Mouse (Mus musculus) forebrain, postnatal 0 days (tissue): Measurements from ENCODE around the gene Ankrd13b. TPM values are rescaled to one million over a fixed set of nuclear protein-coding genes. Genes with fewer than 3 reads are reported as not detected.
"Not testable (repeated sequence)": the region's sequence is repeated elsewhere in the genome, so short reads cannot be mapped to it uniquely, and the experiment has no call there.

ENCODE experiments used
- ATAC-seq: fragments of 200-750 bp; cut with Nextera tagmentation; 2 replicates; pipeline ENCODE4 v1.8.0; 2017; ENCODE audit warnings: mild to moderate bottlenecking, moderate library complexity
- DNase-seq: peaks from one replicate; pipeline ENCODE4 v3.0.0-alpha.2; 2015
- H3K27ac ChIP-seq: fragments of 300-500 bp; sonication (generic); 2 replicates; pipeline ENCODE4 v1.5.1; 2014; ENCODE audit warnings: low read depth, mild to moderate bottlenecking, antibody characterized with exemption, low read length, moderate library complexity, mixed read lengths
- H3K27me3 ChIP-seq: fragments of 300-500 bp; sonication (generic); 2 replicates; pipeline ENCODE4 v1.6.1; 2014; ENCODE audit warnings: mild to moderate bottlenecking, low read length, mixed read lengths; ENCODE audit not compliant: insufficient read depth
- H3K36me3 ChIP-seq: fragments of 300-500 bp; sonication (generic); 2 replicates; pipeline ENCODE4 v1.6.1; 2014; ENCODE audit warnings: mild to moderate bottlenecking, moderate library complexity; ENCODE audit not compliant: insufficient read depth
- H3K4me1 ChIP-seq: fragments of 300-500 bp; sonication (generic); 2 replicates; pipeline ENCODE4 v1.6.1; 2014; ENCODE audit warnings: antibody characterized with exemption; ENCODE audit not compliant: insufficient read depth
- H3K4me2 ChIP-seq: fragments of 300-500 bp; sonication (generic); 2 replicates; pipeline ENCODE4 v1.6.1; 2014; ENCODE audit warnings: low read depth, mild to moderate bottlenecking, moderate library complexity
- H3K4me3 ChIP-seq: fragments of 300-500 bp; sonication (generic); 2 replicates; pipeline ENCODE4 v1.5.1; 2014; ENCODE audit warnings: low read depth, low read length, mixed read lengths
- H3K9ac ChIP-seq: fragments of 300-500 bp; sonication (generic); 2 replicates; pipeline ENCODE4 v1.6.1; 2014; ENCODE audit warnings: mild to moderate bottlenecking
- H3K9me3 ChIP-seq: fragments of 300-500 bp; sonication (generic); 2 replicates; pipeline ENCODE4 v1.6.1; 2016; ENCODE audit warnings: low read length
- CTCF ChIP-seq: sonication (generic); IDR thresholded peaks from 2 replicates; pipeline ENCODE4 v1.5.1; 2016; ENCODE audit warnings: antibody characterized with exemption, control low read depth, low read depth
- WGBS: fragments of 180-500 bp; shearing (Covaris S2); extraction: QIAGEN DNeasy Blood & Tissue Kit; methylation state at CpG from one replicate; pipeline ENCODE4 v1.1.7; 2014; 5-methylcytosine and 5-hydroxymethylcytosine counted together
- polyA plus RNA-seq: library from polyadenylated mRNA; unstranded; fragments of >200 nt; fragmentation: Nextera tagmentation; extraction: Ambion mirVana; gene quantifications from 2 replicates; pipeline ENCODE4 v1.2.1, GENCODE M21; 2015
- total RNA-seq: library from RNA; depleted of rRNA; stranded (reverse); fragments of >200 nt; gene quantifications from 2 replicates; pipeline ENCODE4 v1.2.3, GENCODE M21; 2014; rRNA removed

Ankrd13b gene
- total RNA-seq (81.7 and 81.9 TPM in 2 replicates), polyA plus RNA-seq (55.4 and 56.8 TPM in 2 replicates)

GRCm38 (mm10) chr11:77489591-77490235 is at the start of gene Ankrd13b:
Gene Ankrd13b (minus strand): TSS chr11:77489678.
- whole genome bisulfite sequencing, result under 1% methylated on average over 52 of the region's 87 CpGs
- Histone ChIP-seq H3K36me3 (no peaks in the 10 kb centered on the region), H3K27me3 (no peaks in the 10 kb centered on the region), H3K4me1 (peaks cover 46% of the 10 kb centered on the region), H3K27ac (peak within 1 kb of the TSS; percentile 96), H3K9ac (peak within 1 kb of the TSS; percentile 98), H3K4me2 (peak within 1 kb of the TSS; percentile 95), H3K9me3 (no peaks in the 10 kb centered on the region), H3K4me3 (peak within 1 kb of the TSS; percentile 97)
- peak; percentile 50 for ATAC-seq
- peak; percentile 79 for DNase-seq
- no peak for TF ChIP-seq CTCF

- Histone ChIP-seq H3K27ac (no peak overlapping the region), H3K4me2 (no peak overlapping the region), H3K4me1 (no peaks in the 10 kb centered on the region), H3K36me3 (no peaks in the 10 kb centered on the region), H3K4me3 (no peak overlapping the region), H3K27me3 (no peaks in the 10 kb centered on the region), H3K9me3 (no peaks in the 10 kb centered on the region), H3K9ac (no peak overlapping the region)
- TF ChIP-seq CTCF, result no peak
- DNase-seq (no peak), ATAC-seq (no peak)
- WGBS, result 86% methylated on average over 4 of the region's 4 CpGs
Observed at GRCm38 (mm10) chr11:77532202-77532846, 42.8 kb upstream of the Ankrd13b start.

- no peak overlapping the region for H3K9ac ChIP-seq
- no peaks in the 10 kb centered on the region for H3K4me1 ChIP-seq
- H3K9me3 ChIP-seq, result no peaks in the 10 kb centered on the region
- H3K27me3 ChIP-seq, result no peaks in the 10 kb centered on the region
- no peak for TF ChIP-seq CTCF
- H3K36me3 ChIP-seq, result no peaks in the 10 kb centered on the region
- DNase-seq, result no peak
- no peak for ATAC-seq
- H3K4me3 ChIP-seq, result no peak overlapping the region
- H3K27ac ChIP-seq, result no peak overlapping the region
- H3K4me2 ChIP-seq, result no peak overlapping the region
- WGBS, result 89% methylated on average over 2 of the region's 2 CpGs
Observed at GRCm38 (mm10) chr11:77530862-77531261, 41.4 kb upstream of the Ankrd13b start.

GRCm38 (mm10) chr11:77529644-77530043 is 40.2 kb upstream of the Ankrd13b start:
- Histone ChIP-seq H3K36me3 (no peaks in the 10 kb centered on the region), H3K4me2 (no peak overlapping the region), H3K27ac (no peak overlapping the region), H3K9ac (no peak overlapping the region), H3K9me3 (no peaks in the 10 kb centered on the region), H3K27me3 (no peaks in the 10 kb centered on the region), H3K4me1 (no peaks in the 10 kb centered on the region), H3K4me3 (no peak overlapping the region)
- 90% methylated on average over 3 of the region's 3 CpGs for WGBS
- DNase-seq (no peak), ATAC-seq (no peak)
- TF ChIP-seq CTCF, result no peak

- 89% methylated on average over 3 of the region's 3 CpGs for WGBS
- not testable (repeated sequence) for H3K27ac ChIP-seq, H3K4me3 ChIP-seq, DNase-seq, H3K4me1 ChIP-seq, H3K9me3 ChIP-seq, H3K36me3 ChIP-seq, ATAC-seq, H3K4me2 ChIP-seq, H3K27me3 ChIP-seq, H3K9ac ChIP-seq
Observed at GRCm38 (mm10) chr11:77528420-77528819, 38.9 kb upstream of the Ankrd13b start.

- Histone ChIP-seq H3K4me1 (no peaks in the 10 kb centered on the region), H3K27me3 (no peaks in the 10 kb centered on the region), H3K9ac (no peak overlapping the region), H3K4me3 (no peak overlapping the region), H3K27ac (no peak overlapping the region), H3K9me3 (no peaks in the 10 kb centered on the region), H3K4me2 (no peak overlapping the region), H3K36me3 (no peaks in the 10 kb centered on the region)
- TF ChIP-seq CTCF, result no peak
- DNase-seq (no peak), ATAC-seq (no peak)
- 77% methylated on average over 3 of the region's 3 CpGs for WGBS
Observed at GRCm38 (mm10) chr11:77525804-77526486, 36.5 kb upstream of the Ankrd13b start.
